Mouse (Mus musculus): Measurements from ENCODE around the gene Ttc13. TPM values are rescaled to one million over a fixed set of nuclear protein-coding genes. Genes with fewer than 3 reads are reported as not detected.

Gene Ttc13
- polyA plus RNA-seq (2014; fragmentation: Illumina TruSeq; extraction: RNeasy Lipid Tissue Mini Kit (QIAGEN cat#74804); ENCODE audit: low read depth, low replicate concordance): 32.3 TPM

GRCm38 (mm10) chr8:124721862-124722515 is at the start of gene Ttc13, which contains the start of gene Arv1:
Gene Ttc13, minus strand, starts transcription at chr8:124721983.
Gene Arv1, plus strand, starts transcription at chr8:124722139.

GRCm38 (mm10) chr8:124751709-124752173 is 30.0 kb upstream of the Ttc13 start, which contains the start of gene Fam89a:
Gene Fam89a, minus strand, starts transcription at chr8:124751832.

GRCm38 (mm10) chr8:124663112-124663873 is 58.5 kb downstream of the Ttc13 start, which contains the start of gene 2310022B05Rik:
Gene 2310022B05Rik, minus strand, starts transcription at chr8:124663369.

Other genes with a start within 250 kb of the Ttc13 start
- 13.0 TPM for gene Cog2, start 201.2 kb downstream of the Ttc13 start, polyA plus RNA-seq (2014; fragmentation: Illumina TruSeq; extraction: RNeasy Lipid Tissue Mini Kit (QIAGEN cat#74804); ENCODE audit: low read depth, low replicate concordance)
- gene Agt, start 152.3 kb downstream of the Ttc13 start, polyA plus RNA-seq (2014; fragmentation: Illumina TruSeq; extraction: RNeasy Lipid Tissue Mini Kit (QIAGEN cat#74804); ENCODE audit: low read depth, low replicate concordance): 1.6 TPM
- not detected for gene Capn9, start 145.9 kb downstream of the Ttc13 start, polyA plus RNA-seq (2014; fragmentation: Illumina TruSeq; extraction: RNeasy Lipid Tissue Mini Kit (QIAGEN cat#74804); ENCODE audit: low read depth, low replicate concordance)
- gene 2310022B05Rik, start 58.6 kb downstream of the Ttc13 start, polyA plus RNA-seq (2014; fragmentation: Illumina TruSeq; extraction: RNeasy Lipid Tissue Mini Kit (QIAGEN cat#74804); ENCODE audit: low read depth, low replicate concordance): 19.2 TPM
- 2.7 TPM for gene Arv1, start 156 bp upstream of the Ttc13 start, polyA plus RNA-seq (2014; fragmentation: Illumina TruSeq; extraction: RNeasy Lipid Tissue Mini Kit (QIAGEN cat#74804); ENCODE audit: low read depth, low replicate concordance)
- 0.47 TPM for gene Fam89a, start 29.8 kb upstream of the Ttc13 start, polyA plus RNA-seq (2014; fragmentation: Illumina TruSeq; extraction: RNeasy Lipid Tissue Mini Kit (QIAGEN cat#74804); ENCODE audit: low read depth, low replicate concordance)
- 0.17 TPM for gene Trim67, start 71.1 kb upstream of the Ttc13 start, polyA plus RNA-seq (2014; fragmentation: Illumina TruSeq; extraction: RNeasy Lipid Tissue Mini Kit (QIAGEN cat#74804); ENCODE audit: low read depth, low replicate concordance)
- gene Gnpat, start 141.1 kb upstream of the Ttc13 start, polyA plus RNA-seq (2014; fragmentation: Illumina TruSeq; extraction: RNeasy Lipid Tissue Mini Kit (QIAGEN cat#74804); ENCODE audit: low read depth, low replicate concordance): 87.4 TPM
- gene 2810004N23Rik, start 141.1 kb upstream of the Ttc13 start, polyA plus RNA-seq (2014; fragmentation: Illumina TruSeq; extraction: RNeasy Lipid Tissue Mini Kit (QIAGEN cat#74804); ENCODE audit: low read depth, low replicate concordance): 45.0 TPM
- gene Exoc8, start 175.7 kb upstream of the Ttc13 start, polyA plus RNA-seq (2014; fragmentation: Illumina TruSeq; extraction: RNeasy Lipid Tissue Mini Kit (QIAGEN cat#74804); ENCODE audit: low read depth, low replicate concordance): 15.7 TPM
- 19.3 TPM for gene Sprtn, start 175.9 kb upstream of the Ttc13 start, polyA plus RNA-seq (2014; fragmentation: Illumina TruSeq; extraction: RNeasy Lipid Tissue Mini Kit (QIAGEN cat#74804); ENCODE audit: low read depth, low replicate concordance)
- gene Egln1, start 227.3 kb upstream of the Ttc13 start, polyA plus RNA-seq (2014; fragmentation: Illumina TruSeq; extraction: RNeasy Lipid Tissue Mini Kit (QIAGEN cat#74804); ENCODE audit: low read depth, low replicate concordance): 47.9 TPM